Mouse (Mus musculus): ENCODE results near the gene Uhrf1bp1.

GRCm38 (mm10) chr17:27930291-27930690 is 74.0 kb downstream of the Uhrf1bp1 start:
- no peak for TF ChIP-seq POLR2A (IDR thresholded peaks at IDR 0.05; ENCODE audit: insufficient read length, low read depth)
- TF ChIP-seq POLR2AphosphoS2 (IDR thresholded peaks at IDR 0.05; ENCODE audit: insufficient read length, low read depth), result no peak
- no peak for TF ChIP-seq USF1 (IDR thresholded peaks at IDR 0.05; ENCODE audit: low read depth)
- no peak for TF ChIP-seq SRF (IDR thresholded peaks at IDR 0.05; ENCODE audit: control insufficient read depth, insufficient read length, low read depth)
- no peak for TF ChIP-seq MAX (IDR thresholded peaks at IDR 0.05; ENCODE audit: low read depth)
- no peak for TF ChIP-seq E2F4 (IDR thresholded peaks at IDR 0.05; ENCODE audit: insufficient read depth)
- no peak for TF ChIP-seq TCF12 (IDR thresholded peaks at IDR 0.05; ENCODE audit: insufficient read depth, poor library complexity, severe bottlenecking)
- TF ChIP-seq MYOD1 (IDR thresholded peaks at IDR 0.05; ENCODE audit: control insufficient read depth in 1 of 3, insufficient read length in 2 of 3, low read depth in 2 of 3), result no peak
- no peak for TF ChIP-seq REST (IDR thresholded peaks at IDR 0.05; ENCODE audit: insufficient read depth, insufficient read length)
- TF ChIP-seq MYOG (IDR thresholded peaks at IDR 0.05; ENCODE audit: control insufficient read depth in 1 of 3, insufficient read depth in 1 of 3, insufficient read length in 2 of 3, low read depth in 2 of 3), result no peak
- no peak for TF ChIP-seq CEBPB (IDR thresholded peaks at IDR 0.05; ENCODE audit: insufficient read depth, poor library complexity, severe bottlenecking)
- TF ChIP-seq TCF3 (IDR thresholded peaks at IDR 0.05; ENCODE audit: insufficient read length, low read depth), result no peak

All from myocyte (in vitro differentiated cells).